Mouse (Mus musculus) cerebellum, postnatal 4 days (tissue): ENCODE measurements at regions not wholly inside any gene's neighbourhood (a gene's known extent, or its start where the extent isn't known, plus 50 kb on each side); places are given as distances from the start of the nearest gene placed in this dataset.

Experiments used
- DNase-seq, 2 experiments: peaks; one replicate each; pipeline ENCODE4 v3.0.0; 2022; ENCODE audit warnings: low spot score in 2 of 2, mixed read lengths in 1 of 2

DNA sequence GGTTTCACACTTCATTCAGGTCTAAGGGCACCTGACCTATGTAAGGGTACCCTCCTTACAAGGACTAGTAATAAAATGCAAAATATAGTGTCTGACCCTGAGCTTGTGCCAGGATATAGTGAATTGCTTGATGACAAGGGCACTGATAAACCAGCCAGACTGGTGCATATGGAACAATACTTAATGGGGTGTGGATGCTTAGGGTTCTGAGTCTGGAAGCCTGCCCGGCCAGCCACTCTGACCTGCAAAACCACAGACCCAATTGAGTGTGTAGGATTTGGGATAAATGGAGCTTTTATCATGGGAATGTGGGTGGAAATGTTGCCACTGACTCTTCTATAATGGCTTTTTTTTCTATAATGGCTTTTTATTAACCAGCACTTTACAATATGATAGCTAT is 1838.7 kb upstream of the Dsel start:
- no peak for DNase-seq

DNA sequence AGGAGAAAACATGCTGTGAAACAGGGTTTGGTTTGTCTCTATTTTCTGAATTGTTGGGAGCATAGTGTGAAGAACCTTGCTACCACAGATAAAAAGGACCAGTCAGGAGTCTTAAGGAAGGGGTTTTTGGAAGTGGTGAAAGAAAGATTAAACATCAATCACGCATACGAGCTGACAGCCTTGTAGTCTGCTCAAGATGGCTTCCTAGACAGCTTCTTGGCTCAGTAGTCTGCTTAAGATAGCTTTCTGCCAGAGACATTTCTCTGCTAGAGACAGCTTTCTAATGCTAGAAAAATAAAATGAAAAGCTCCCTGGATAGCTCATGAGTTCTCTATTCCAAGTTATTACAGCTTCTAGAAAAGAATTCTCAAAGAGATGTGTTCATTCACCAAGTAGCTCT is 1823.9 kb upstream of the Dsel start:
- DNase-seq: no peak

DNA sequence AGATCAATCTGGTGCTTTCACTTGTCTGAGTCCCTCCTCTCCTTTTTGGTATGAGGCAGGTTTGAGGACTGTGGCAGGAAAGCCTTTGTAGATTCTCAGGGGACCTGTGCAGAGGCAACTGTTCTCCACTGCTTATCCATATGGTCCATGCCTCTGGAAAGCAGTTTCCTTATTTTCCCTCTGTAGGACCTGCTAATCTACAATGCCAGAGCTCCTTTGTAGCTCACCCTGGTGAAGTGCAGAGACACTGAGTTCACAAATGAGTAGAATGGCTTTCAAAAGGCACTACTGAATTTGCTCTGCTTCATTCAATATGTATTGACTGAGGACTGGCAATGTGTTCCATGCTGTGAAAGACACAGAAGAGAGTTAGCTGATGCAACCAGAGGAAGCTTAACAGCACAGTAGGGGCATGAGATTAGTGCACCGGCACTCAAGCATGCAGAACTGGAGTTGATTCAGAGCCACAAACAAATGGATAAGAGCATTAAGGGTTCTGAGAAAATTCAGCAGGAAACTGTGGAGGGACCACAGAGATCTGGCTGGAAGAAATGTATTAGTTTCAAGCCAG is 1811.7 kb upstream of the Dsel start:
- DNase-seq: peak in 1 of 2 experiments; percentile 3

GRCm38 (mm10) chr1:113630898-113631297 is 1766.2 kb upstream of the Dsel start:
- no peak for DNase-seq
